Mouse (Mus musculus) neural tube, embryonic 14.5 days (tissue): ENCODE results near the gene Raly. TPM values are rescaled to one million over a fixed set of nuclear protein-coding genes. Genes with fewer than 3 reads are reported as not detected.

Experiments
- ATAC-seq: fragments of 200-750 bp; cut with Nextera tagmentation; 2 replicates; pipeline ENCODE4 v1.8.0; 2017; ENCODE audit warnings: low read depth, mild to moderate bottlenecking, moderate TSS enrichment, moderate library complexity
- H3K27ac ChIP-seq: fragments of 300-500 bp; sonication (generic); 2 replicates; pipeline ENCODE4 v1.5.1; 2014; ENCODE audit warnings: low read depth, mild to moderate bottlenecking, control low read depth, low read length, moderate library complexity, mixed read lengths
- H3K27me3 ChIP-seq: fragments of 300-500 bp; sonication (generic); 2 replicates; pipeline ENCODE4 v1.6.1; 2014; ENCODE audit warnings: low read length; ENCODE audit not compliant: control insufficient read depth, insufficient read depth
- H3K36me3 ChIP-seq: fragments of 300-500 bp; sonication (generic); 2 replicates; pipeline ENCODE4 v1.6.1; 2014; ENCODE audit warnings: low read length, mixed read lengths; ENCODE audit not compliant: control insufficient read depth, insufficient read depth
- H3K4me1 ChIP-seq: fragments of 300-500 bp; sonication (generic); 2 replicates; pipeline ENCODE4 v1.6.1; 2014; ENCODE audit warnings: low read length; ENCODE audit not compliant: control insufficient read depth, insufficient read depth
- H3K4me2 ChIP-seq: fragments of 300-500 bp; sonication (generic); 2 replicates; pipeline ENCODE4 v1.6.1; 2014; ENCODE audit warnings: mild to moderate bottlenecking, low read depth, low read length, control low read depth
- H3K4me3 ChIP-seq: fragments of 300-500 bp; sonication (generic); 2 replicates; pipeline ENCODE4 v1.5.1; 2014; ENCODE audit warnings: low read depth, low read length, control low read depth, mixed read lengths
- H3K9ac ChIP-seq: fragments of 300-500 bp; sonication (generic); replicated peaks from 2 replicates; pipeline ENCODE4 v1.6.1; 2014; ENCODE audit warnings: low read depth, mild to moderate bottlenecking, control low read depth, low read length, mixed read lengths
- H3K9me3 ChIP-seq: fragments of 300-500 bp; sonication (generic); 2 replicates; pipeline ENCODE4 v1.6.1; 2016; ENCODE audit warnings: low read length; ENCODE audit not compliant: control insufficient read depth
- WGBS: fragments of 180-500 bp; shearing (Covaris S2); extraction: QIAGEN DNeasy Blood & Tissue Kit; methylation state at CpG from one replicate; pipeline ENCODE4 v1.1.7; 2014; 5-methylcytosine and 5-hydroxymethylcytosine counted together
- polyA plus RNA-seq: library from polyadenylated mRNA; unstranded; fragments of >200 nt; fragmentation: Nextera tagmentation; extraction: Ambion mirVana; gene quantifications from 2 replicates; pipeline ENCODE4 v1.2.1, GENCODE M21; 2014

Gene Raly
- 27.5 and 34.5 TPM in 2 replicates for polyA plus RNA-seq

- Histone ChIP-seq H3K9me3 (no peaks in the 10 kb centered on the region), H3K9ac (peak within 1 kb of the TSS; percentile 92), H3K4me2 (peak within 1 kb of the TSS; percentile 91), H3K36me3 (no peaks in the 10 kb centered on the region), H3K4me3 (peak within 1 kb of the TSS; percentile 94), H3K27ac (peak within 1 kb of the TSS; percentile 99), H3K27me3 (no peaks in the 10 kb centered on the region; the same call in 1 of the 2 replicates), H3K4me1 (peaks cover 24% of the 10 kb centered on the region)
- peak; percentile 96 for ATAC-seq
- WGBS, result under 1% methylated on average over 66 of the region's 89 CpGs
These were observed at the start of gene Raly, which contains the start of gene a for GRCm38 (mm10) chr2:154790656-154791483. Gene Raly (plus strand): TSS chr2:154791096. Gene a (plus strand): TSS chr2:154791402.

- ATAC-seq, result no peak
- Histone ChIP-seq H3K36me3 (no peaks in the 10 kb centered on the region), H3K9ac (no peak overlapping the region), H3K27ac (no peak overlapping the region), H3K27me3 (no peaks in the 10 kb centered on the region), H3K4me1 (no peaks in the 10 kb centered on the region), H3K9me3 (no peaks in the 10 kb centered on the region; the same call in 1 of the 2 replicates), H3K4me3 (no peak overlapping the region), H3K4me2 (no peak overlapping the region)
- 75% methylated on average over 10 of the region's 10 CpGs for whole genome bisulfite sequencing
These were observed 47.7 kb upstream of the Raly start for GRCm38 (mm10) chr2:154742911-154743819.

DNA sequence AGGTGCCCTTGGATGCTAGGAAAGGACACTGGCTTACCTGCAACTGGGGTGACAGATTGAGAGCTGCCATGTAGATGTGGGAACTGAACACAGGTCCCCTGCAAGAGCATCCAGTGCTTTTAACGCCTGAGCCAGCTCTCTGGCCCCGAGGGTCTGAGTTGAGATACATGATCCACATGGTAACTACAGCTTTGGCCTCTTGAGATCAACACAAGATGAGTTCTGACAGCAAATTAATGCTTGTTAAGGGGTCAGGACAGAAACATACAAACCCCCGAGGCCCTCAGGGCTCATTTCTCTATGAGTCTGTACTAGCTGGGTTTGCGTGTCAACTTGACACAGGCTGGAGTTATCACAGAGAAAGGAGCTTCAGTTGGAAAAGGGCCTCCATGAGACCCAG lies 47.0 kb upstream of the Raly start:
- Histone ChIP-seq H3K9me3 (no peaks in the 10 kb centered on the region; the same call in 1 of the 2 replicates), H3K9ac (no peak overlapping the region)

GRCm38 (mm10) chr2:154748383-154748782 lies 42.5 kb upstream of the Raly start:
- no peak overlapping the region for H3K4me3 ChIP-seq
- no peak for ATAC-seq
- 87% methylated on average over 2 of the region's 2 CpGs for WGBS
- H3K36me3 ChIP-seq, result no peaks in the 10 kb centered on the region
- H3K9me3 ChIP-seq, result no peaks in the 10 kb centered on the region
- no peak overlapping the region for H3K4me2 ChIP-seq
- peaks cover 15% of the 10 kb centered on the region for H3K4me1 ChIP-seq
- H3K27me3 ChIP-seq, result no peaks in the 10 kb centered on the region
- H3K9ac ChIP-seq, result no peak overlapping the region
- H3K27ac ChIP-seq, result peak overlapping the region; percentile 62; the same call in 1 of the 2 replicates

More for the DNA sequence above, 47.0 kb upstream of the Raly start:
- 74% methylated on average over 4 of the region's 4 CpGs for WGBS
- Histone ChIP-seq H3K27me3 (no peaks in the 10 kb centered on the region), H3K27ac (no peak overlapping the region), H3K4me2 (no peak overlapping the region), H3K36me3 (no peaks in the 10 kb centered on the region), H3K4me1 (peaks cover 2% of the 10 kb centered on the region; the same call in 1 of the 2 replicates), H3K4me3 (no peak overlapping the region)
- no peak for ATAC-seq

- H3K27ac ChIP-seq, result peak overlapping the region; percentile 62
- peaks cover 15% of the 10 kb centered on the region for H3K4me1 ChIP-seq
- H3K9ac ChIP-seq, result peak overlapping the region; percentile 21; the same call in 1 of the 2 replicates
- H3K9me3 ChIP-seq, result no peaks in the 10 kb centered on the region
- H3K4me3 ChIP-seq, result no peak overlapping the region
- no peaks in the 10 kb centered on the region for H3K27me3 ChIP-seq
- WGBS, result 34% methylated on average over 23 of the region's 23 CpGs
- peak; percentile 87 for ATAC-seq
- peak overlapping the region; percentile 11; the same call in 1 of the 2 replicates for H3K4me2 ChIP-seq
- H3K36me3 ChIP-seq, result no peaks in the 10 kb centered on the region
These were observed 41.6 kb upstream of the Raly start for GRCm38 (mm10) chr2:154749046-154750036.

GRCm38 (mm10) chr2:154751924-154752323 lies 39.0 kb upstream of the Raly start:
- no peak overlapping the region for H3K9ac ChIP-seq
- H3K4me2 ChIP-seq, result no peak overlapping the region
- H3K27ac ChIP-seq, result no peak overlapping the region
- 49% methylated on average over 8 of the region's 8 CpGs for WGBS
- no peak for ATAC-seq
- no peaks in the 10 kb centered on the region for H3K27me3 ChIP-seq
- no peaks in the 10 kb centered on the region for H3K36me3 ChIP-seq
- H3K4me1 ChIP-seq, result peaks cover 15% of the 10 kb centered on the region
- no peak overlapping the region for H3K4me3 ChIP-seq
- no peaks in the 10 kb centered on the region for H3K9me3 ChIP-seq

- Histone ChIP-seq H3K27ac (no peak overlapping the region), H3K4me3 (no peak overlapping the region), H3K27me3 (no peaks in the 10 kb centered on the region), H3K9me3 (no peaks in the 10 kb centered on the region), H3K9ac (no peak overlapping the region), H3K4me1 (peaks cover 11% of the 10 kb centered on the region), H3K36me3 (no peaks in the 10 kb centered on the region), H3K4me2 (no peak overlapping the region)
- WGBS, result 91% methylated on average over 2 of the region's 2 CpGs
- no peak for ATAC-seq
These were observed 36.8 kb upstream of the Raly start for GRCm38 (mm10) chr2:154754068-154754560.

GRCm38 (mm10) chr2:154755791-154756190 lies 35.1 kb upstream of the Raly start:
- H3K27ac ChIP-seq, result no peak overlapping the region
- ATAC-seq, result no peak
- 66% methylated on average over 6 of the region's 6 CpGs for WGBS

More at GRCm38 (mm10) chr2:154755791-154756190, 35.1 kb upstream of the Raly start:
- no peaks in the 10 kb centered on the region for H3K36me3 ChIP-seq
- H3K4me3 ChIP-seq, result no peak overlapping the region
- H3K27me3 ChIP-seq, result no peaks in the 10 kb centered on the region
- H3K4me2 ChIP-seq, result no peak overlapping the region
- H3K9ac ChIP-seq, result no peak overlapping the region
- H3K9me3 ChIP-seq, result no peaks in the 10 kb centered on the region
- H3K4me1 ChIP-seq, result no peaks in the 10 kb centered on the region
